Mouse (Mus musculus) liver, embryonic 14.5 days (tissue): ENCODE results near the gene Abr. TPM values are rescaled to one million over a fixed set of nuclear protein-coding genes. Genes with fewer than 3 reads are reported as not detected.

Experiments used
- ATAC-seq: fragments of 200-750 bp; cut with Nextera tagmentation; 2 replicates; pipeline ENCODE4 v1.8.0; 2017; ENCODE audit warnings: moderate number of reproducible peaks, mild to moderate bottlenecking, moderate library complexity; ENCODE audit not compliant: insufficient read depth
- DNase-seq, 3 experiments: peaks; one replicate each; pipeline ENCODE4 v3.0.0-alpha.2; 2012 to 2013; ENCODE audit warnings: low read depth in 3 of 3, low spot score in 3 of 3
- H3K27ac ChIP-seq: fragments of 300-500 bp; sonication (generic); 2 replicates; pipeline ENCODE4 v1.5.1; 2014; ENCODE audit warnings: moderate library complexity, mild to moderate bottlenecking, control low read depth, inconsistent platforms
- H3K27me3 ChIP-seq: fragments of 300-500 bp; sonication (generic); 2 replicates; pipeline ENCODE4 v1.6.1; 2014; ENCODE audit warnings: mild to moderate bottlenecking, low read length, moderate library complexity; ENCODE audit not compliant: control insufficient read depth, insufficient read depth
- H3K36me3 ChIP-seq: fragments of 300-500 bp; sonication (generic); replicated peaks from 2 replicates; pipeline ENCODE4 v1.6.1; 2014; ENCODE audit warnings: low read depth; ENCODE audit not compliant: control insufficient read depth, insufficient read depth
- H3K4me1 ChIP-seq, 2 experiments: fragments of 200-500 bp in 1 of 2; fragments of 300-500 bp in 1 of 2; sonication (generic) in 1 of 2; replicated peaks; 2 replicates each; pipeline ENCODE4 v1.6.1; 2012 to 2014; ENCODE audit warnings: antibody characterized with exemption in 1 of 2, inconsistent platforms in 1 of 2, low read length in 1 of 2; ENCODE audit not compliant: control insufficient read depth in 2 of 2, insufficient read depth in 2 of 2
- H3K4me2 ChIP-seq: fragments of 300-500 bp; sonication (generic); 2 replicates; pipeline ENCODE4 v1.6.1; 2014; ENCODE audit warnings: low read depth, mild to moderate bottlenecking, control low read depth, moderate library complexity
- H3K4me3 ChIP-seq, 2 experiments: fragments of 200-500 bp in 1 of 2; fragments of 300-500 bp in 1 of 2; sonication (generic) in 1 of 2; 2 replicates each; pipeline ENCODE4 v1.5.1; 2012 to 2014; ENCODE audit warnings: low read depth in 2 of 2, low read length in 2 of 2, mild to moderate bottlenecking in 2 of 2, control low read depth in 1 of 2, inconsistent platforms in 1 of 2, moderate library complexity in 1 of 2; ENCODE audit not compliant: insufficient read depth in 1 of 2
- H3K9ac ChIP-seq: fragments of 300-500 bp; sonication (generic); replicated peaks from 2 replicates; pipeline ENCODE4 v1.6.1; 2014; ENCODE audit warnings: mild to moderate bottlenecking, control low read depth, moderate library complexity
- H3K9me3 ChIP-seq: fragments of 300-500 bp; sonication (generic); 2 replicates; pipeline ENCODE4 v1.6.1; 2016; ENCODE audit warnings: low read length, mixed read lengths; ENCODE audit not compliant: control insufficient read depth
- CTCF ChIP-seq: IDR thresholded peaks from 2 replicates; pipeline ENCODE4 v1.5.1; 2016; ENCODE audit warnings: antibody characterized with exemption, low read depth, control low read depth
- EP300 ChIP-seq: IDR thresholded peaks from 2 replicates; pipeline ENCODE4 v1.6.1; 2016; ENCODE audit warnings: antibody characterized with exemption, low read depth
- WGBS: fragments of 180-500 bp; shearing (Covaris S2); extraction: QIAGEN DNeasy Blood & Tissue Kit; methylation state at CpG from one replicate; pipeline ENCODE4 v1.1.7; 2014; ENCODE audit not compliant: insufficient replicate concordance; 5-methylcytosine and 5-hydroxymethylcytosine counted together
- polyA plus RNA-seq, 2 experiments: library from polyadenylated mRNA; depleted of rRNA in 1 of 2; stranded (reverse) in 1 of 2; unstranded in 1 of 2; fragments of >200 nt; fragmentation: Nextera tagmentation in 1 of 2; extraction: Ambion mirVana in 1 of 2; gene quantifications; 2 replicates each; pipeline versions ENCODE4 v1.2.1 to v1.2.3; 2012 to 2014

Abr gene
- polyA plus RNA-seq (2012; rRNA removed) (3.3 and 3.6 TPM in 2 replicates), polyA plus RNA-seq (2014; fragmentation: Nextera tagmentation; extraction: Ambion mirVana) (2.3 and 2.5 TPM in 2 replicates)

DNA sequence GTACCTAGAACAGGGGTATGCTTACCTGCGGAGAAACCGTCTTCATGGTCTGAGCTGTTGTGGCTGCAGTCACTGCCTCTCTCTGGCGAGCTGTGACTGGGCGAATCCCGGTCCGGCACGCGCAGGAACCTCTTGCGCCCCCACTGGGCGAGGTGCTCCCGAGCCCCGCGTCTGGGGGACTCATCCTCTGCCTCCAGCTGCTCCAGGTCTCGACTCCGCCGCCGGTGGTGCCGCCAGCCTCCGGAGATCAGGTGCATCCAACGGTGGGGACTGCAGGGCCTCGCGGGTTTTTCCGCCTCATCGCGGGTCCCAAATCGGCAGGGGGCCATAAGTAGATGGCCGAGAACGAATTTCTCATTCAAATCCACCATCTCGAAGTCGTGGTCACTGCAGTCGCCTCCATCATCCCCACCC is at the start of gene Abr:
Abr (minus strand) TSS at position 163 of the 414 bp plus-strand sequence.
- Histone ChIP-seq H3K27ac (no peak within 1 kb of the TSS), H3K4me1 (no peaks in the 10 kb centered on the region), H3K4me2 (peak within 1 kb of the TSS; percentile 59), H3K9ac (no peak within 1 kb of the TSS), H3K27me3 (peaks cover 40% of the 10 kb centered on the region), H3K36me3 (no peaks in the 10 kb centered on the region), H3K4me3 (peak within 1 kb of the TSS; percentile 45 to 50), H3K9me3 (no peaks in the 10 kb centered on the region)
- DNase-seq (no peak), ATAC-seq (no peak)
- TF ChIP-seq CTCF (peak; percentile 32; the same call in 1 of the 2 replicates), EP300 (no peak)
- under 1% methylated on average over 31 of the region's 31 CpGs for WGBS

DNA sequence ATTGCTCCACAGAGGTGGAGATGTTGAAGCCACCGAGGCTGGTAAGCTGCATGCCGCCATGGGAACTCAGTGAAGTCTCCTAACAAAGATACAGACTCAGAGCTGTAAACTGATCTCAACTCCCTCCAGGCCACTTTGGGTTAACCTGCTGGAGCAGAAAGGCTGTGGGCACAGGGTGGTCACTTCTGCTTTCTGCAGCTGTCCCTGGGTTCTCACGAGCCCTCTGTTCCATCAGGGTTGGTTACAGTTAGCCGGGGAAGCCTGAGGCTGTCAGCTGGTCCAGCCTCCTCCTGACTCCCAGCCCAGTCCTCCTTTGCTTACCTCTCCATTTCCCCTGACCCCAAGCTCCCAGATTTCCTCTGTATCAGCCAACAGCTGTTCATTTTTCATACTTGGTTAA is 45.7 kb upstream of the Abr start:
- Histone ChIP-seq H3K4me2 (no peak overlapping the region), H3K9ac (no peak overlapping the region), H3K27ac (no peak overlapping the region), H3K4me3 (no peak overlapping the region), H3K4me1 (no peaks in the 10 kb centered on the region), H3K9me3 (no peaks in the 10 kb centered on the region), H3K36me3 (no peaks in the 10 kb centered on the region), H3K27me3 (peaks cover 43% of the 10 kb centered on the region)
- ATAC-seq (no peak), DNase-seq (no peak)
- 16% methylated on average over 4 of the region's 4 CpGs for WGBS
- TF ChIP-seq CTCF (no peak), EP300 (no peak)

DNA sequence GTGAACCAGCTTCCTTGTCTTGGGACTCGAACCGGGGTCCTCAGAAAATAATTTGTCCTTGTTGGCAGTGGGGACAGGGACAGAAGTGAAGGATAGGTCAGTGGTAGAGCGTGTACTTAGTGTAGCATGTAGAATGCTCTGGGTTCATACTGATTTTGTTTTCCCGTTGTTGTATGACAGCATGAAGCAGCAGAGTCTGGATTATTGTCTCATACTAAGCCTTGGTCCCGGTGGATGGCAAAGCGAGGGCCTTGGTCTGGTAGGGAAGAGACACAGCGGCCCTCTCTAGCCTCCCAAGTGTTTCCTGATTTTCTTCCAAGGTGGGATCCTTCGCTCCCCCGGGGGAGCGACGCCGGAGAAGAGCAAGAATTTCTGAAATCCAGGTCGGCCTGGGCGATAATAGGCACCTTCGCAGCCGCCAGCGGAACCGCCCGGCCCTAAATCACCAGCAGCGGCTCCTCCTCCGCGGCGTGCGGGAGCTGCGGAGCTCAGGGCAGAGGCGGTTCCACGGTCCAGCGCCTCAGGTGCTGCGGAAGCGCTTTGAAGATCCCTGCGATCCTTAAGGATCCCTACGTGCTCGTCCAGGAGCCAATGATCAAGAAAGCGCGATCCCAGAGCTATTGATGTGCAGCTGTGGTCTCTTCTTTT is 44.0 kb upstream of the Abr start:
- no peak overlapping the region for H3K27ac ChIP-seq
- no peaks in the 10 kb centered on the region for H3K36me3 ChIP-seq
- ATAC-seq: no peak
- 8% methylated on average over 35 of the region's 35 CpGs for WGBS
- no peak overlapping the region for H3K4me3 ChIP-seq
- no peak for DNase-seq
- no peak overlapping the region for H3K9ac ChIP-seq
- TF ChIP-seq CTCF (no peak), EP300 (no peak)
- no peaks in the 10 kb centered on the region for H3K4me1 ChIP-seq
- peak overlapping the region; percentile 2; the same call in 1 of the 2 replicates for H3K4me2 ChIP-seq
- peaks cover 27% of the 10 kb centered on the region for H3K27me3 ChIP-seq
- no peaks in the 10 kb centered on the region for H3K9me3 ChIP-seq

DNA sequence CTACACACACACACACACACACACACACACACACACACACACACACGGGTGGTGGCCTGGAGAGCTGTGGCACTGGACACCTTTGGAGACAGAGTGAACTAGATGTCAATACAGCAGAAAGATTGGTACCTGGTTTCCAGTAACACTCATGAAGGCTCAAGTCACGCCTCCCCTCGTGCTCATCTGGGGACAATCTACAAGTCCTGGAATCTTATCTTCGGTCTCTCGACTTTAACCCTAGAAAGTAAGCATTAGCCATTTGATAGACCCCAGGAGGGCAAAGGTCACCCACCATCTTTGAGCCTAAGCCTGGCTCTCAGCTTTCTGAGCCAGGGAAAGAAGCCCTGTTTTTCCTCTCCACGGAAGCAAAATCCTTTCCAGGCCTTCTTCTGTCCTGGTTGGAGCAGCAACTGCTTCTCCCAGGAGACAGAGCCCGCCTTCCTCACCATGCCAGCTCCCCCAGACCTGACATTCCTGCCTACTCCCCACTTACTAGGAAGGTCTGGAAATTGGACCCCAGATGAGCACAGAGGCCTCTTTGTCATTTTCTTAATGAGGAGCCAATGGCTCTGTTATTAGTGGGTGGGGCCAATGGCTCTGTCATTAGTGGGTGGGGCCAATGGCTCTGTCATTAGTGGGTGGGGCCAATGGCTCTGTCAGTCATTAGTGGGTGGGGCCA is 39.8 kb upstream of the Abr start:
- no peak for TF ChIP-seq EP300
- no peak for TF ChIP-seq CTCF
- Histone ChIP-seq H3K4me1 (no peaks in the 10 kb centered on the region), H3K27ac (no peak overlapping the region), H3K36me3 (no peaks in the 10 kb centered on the region), H3K9me3 (no peaks in the 10 kb centered on the region), H3K9ac (no peak overlapping the region), H3K4me3 (no peak overlapping the region), H3K4me2 (no peak overlapping the region), H3K27me3 (peaks cover 18% of the 10 kb centered on the region)
- ATAC-seq: no peak
- WGBS: 47% methylated on average over 7 of the region's 7 CpGs
- no peak for DNase-seq

DNA sequence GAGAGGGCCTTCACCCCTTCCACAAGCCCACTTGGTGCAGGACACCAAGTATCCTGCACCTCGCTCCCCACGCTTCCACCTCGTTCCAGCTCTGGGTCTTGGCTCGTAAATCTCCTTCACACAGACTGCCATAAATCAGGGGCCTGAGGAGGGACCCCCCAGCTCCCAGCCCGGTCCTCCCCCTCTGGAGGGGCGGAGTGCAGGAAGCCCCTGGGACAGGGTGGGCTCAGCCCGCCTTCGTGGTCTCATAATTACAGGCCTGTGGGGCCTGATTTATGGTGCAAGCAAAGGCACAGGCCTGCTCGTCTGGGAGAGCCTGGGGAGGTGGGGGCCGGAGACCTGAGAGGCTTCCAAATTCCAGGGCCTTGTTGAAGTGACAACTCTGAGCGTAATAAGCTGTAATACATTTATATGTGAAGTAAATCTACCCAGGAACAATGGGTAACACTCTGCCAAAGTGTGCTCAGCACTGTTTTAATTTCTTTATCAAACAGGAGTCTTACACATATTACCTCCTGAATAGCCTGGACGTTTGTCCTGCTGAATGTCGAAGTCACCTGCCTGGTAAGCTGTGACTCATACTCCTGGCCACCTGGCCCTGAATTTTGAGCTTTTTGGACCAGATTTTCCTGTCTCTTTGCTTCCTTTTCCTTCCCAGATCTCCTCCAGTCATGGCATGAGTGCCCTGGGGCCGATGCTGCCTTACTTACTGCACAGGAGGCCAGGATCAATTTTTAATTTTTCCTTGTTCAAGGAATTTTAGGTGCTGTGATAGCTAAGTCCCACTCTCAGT is 37.2 kb upstream of the Abr start:
- no peaks in the 10 kb centered on the region for H3K36me3 ChIP-seq
- no peak overlapping the region for H3K4me3 ChIP-seq
- H3K4me1 ChIP-seq: no peaks in the 10 kb centered on the region
- DNase-seq: no peak
- ATAC-seq: no peak
- no peak overlapping the region for H3K9ac ChIP-seq
- H3K9me3 ChIP-seq: no peaks in the 10 kb centered on the region
- H3K4me2 ChIP-seq: no peak overlapping the region
- 49% methylated on average over 14 of the region's 14 CpGs for WGBS
- TF ChIP-seq CTCF: no peak
- TF ChIP-seq EP300: no peak
- H3K27ac ChIP-seq: no peak overlapping the region
- H3K27me3 ChIP-seq: no peaks in the 10 kb centered on the region
